Mouse (Mus musculus) kidney, adult 2 months (tissue): ENCODE data around the gene Ehd1. TPM values are rescaled to one million over a fixed set of nuclear protein-coding genes. Genes with fewer than 3 reads are reported as not detected.
A peak's percentile ranks its signal among the peaks of the same experiment; 100 is the strongest.

Source experiments
- DNase-seq: peaks from one replicate; pipeline ENCODE4 v3.0.0; 2021
- H3K27ac ChIP-seq: fragments of 200-500 bp; 2 replicates; pipeline ENCODE4 v1.5.1; 2012; ENCODE audit warnings: low read depth, low read length, control low read depth, inconsistent platforms; ENCODE audit not compliant: insufficient read depth
- H3K27me3 ChIP-seq: fragments of 200-500 bp; replicated peaks from 2 replicates; pipeline ENCODE4 v1.6.1; 2012; ENCODE audit warnings: mild to moderate bottlenecking, moderate library complexity, low read length, inconsistent platforms; ENCODE audit not compliant: control insufficient read depth, insufficient read depth
- H3K36me3 ChIP-seq: fragments of 200-500 bp; 2 replicates; pipeline ENCODE4 v1.6.1; 2012; ENCODE audit warnings: mild to moderate bottlenecking, moderate library complexity, low read length, inconsistent platforms; ENCODE audit not compliant: control insufficient read depth, insufficient read depth
- H3K4me1 ChIP-seq: fragments of 200-500 bp; 2 replicates; pipeline ENCODE4 v1.6.1; 2011; ENCODE audit warnings: low read length; ENCODE audit not compliant: control insufficient read depth, insufficient read depth
- H3K4me3 ChIP-seq: fragments of 200-500 bp; 2 replicates; pipeline ENCODE4 v1.5.1; 2011; ENCODE audit warnings: mild to moderate bottlenecking, low read depth, low read length, control low read depth; ENCODE audit not compliant: insufficient read depth
- CTCF ChIP-seq: fragments of 200-500 bp; conservative IDR thresholded peaks from 2 replicates; pipeline ENCODE4 v1.5.1; 2011; ENCODE audit warnings: low read depth, mild to moderate bottlenecking, control low read depth, low read length, moderate library complexity, mixed read lengths; ENCODE audit not compliant: insufficient read depth, insufficient read length
- POLR2A ChIP-seq: fragments of 200-500 bp; IDR thresholded peaks from one replicate; pipeline ENCODE4 v1.6.1; 2011; ENCODE audit warnings: low read depth, low read length, control low read depth
- WGBS: fragments of 180-500 bp; shearing (Covaris S2); methylation state at CpG from one replicate; pipeline ENCODE4 v1.1.7; 2018; 5-methylcytosine and 5-hydroxymethylcytosine counted together
- polyA plus RNA-seq: library from polyadenylated mRNA; depleted of rRNA; stranded (reverse); fragments of >200 nt; gene quantifications from 2 replicates; pipeline ENCODE4 v1.2.3, GENCODE M21; 2012

The Ehd1 gene
- polyA plus RNA-seq, 1 experiment = 224 TPM

DNA sequence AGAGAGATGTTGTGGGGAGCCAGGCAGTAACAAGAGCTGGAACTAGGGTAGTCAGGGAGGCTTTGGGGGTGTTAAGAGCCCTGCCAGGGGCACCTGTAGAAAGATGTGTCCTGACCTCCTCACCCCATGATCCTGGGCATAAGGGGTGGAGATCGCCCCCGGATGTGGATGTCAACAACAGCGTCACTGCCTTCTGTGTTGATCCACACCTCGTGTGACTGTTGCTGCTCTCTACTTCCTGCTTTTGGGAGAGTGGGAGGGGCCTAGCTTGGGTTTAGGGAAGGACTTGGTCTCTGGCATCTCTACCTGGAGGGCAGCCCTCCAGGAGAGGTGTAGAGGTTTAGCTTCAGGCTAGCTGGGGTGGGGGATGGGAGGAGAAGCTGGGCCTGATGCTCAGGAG lies 34.2 kb upstream of the Ehd1 start:
- 0% methylated on average over 4 of the region's 4 CpGs for WGBS
- H3K4me3 ChIP-seq = peak overlapping the region; percentile 81
- H3K27ac ChIP-seq = peak overlapping the region; percentile 79; the same call in 1 of the 2 replicates
- H3K4me1 ChIP-seq = peaks cover 3% of the 10 kb centered on the region; the same call in 1 of the 2 replicates
- DNase-seq = peak; percentile 73
- H3K36me3 ChIP-seq = peaks cover 2% of the 10 kb centered on the region; the same call in 1 of the 2 replicates
- TF ChIP-seq POLR2A = no peak
- no peak for TF ChIP-seq CTCF
- no peaks in the 10 kb centered on the region for H3K27me3 ChIP-seq

DNA sequence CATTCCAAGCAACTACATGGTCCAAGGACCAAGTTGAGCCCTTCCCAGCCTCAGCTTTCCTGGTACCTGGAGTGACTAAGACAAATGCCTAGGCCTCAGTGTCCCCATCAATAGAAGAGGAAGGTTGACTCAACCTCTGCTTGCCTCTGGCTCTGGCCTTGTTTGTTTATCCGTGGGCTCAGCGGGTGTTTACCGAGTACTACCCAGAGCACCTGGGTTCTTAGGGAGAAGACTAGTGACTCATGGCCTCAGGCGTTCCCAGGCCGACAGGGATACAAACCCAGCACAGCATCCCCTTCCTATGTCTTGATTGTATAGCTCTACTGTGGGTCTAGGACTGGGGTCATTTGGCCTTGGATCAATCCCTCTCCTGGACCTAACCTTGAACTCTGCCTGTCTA lies 33.3 kb upstream of the Ehd1 start:
- Histone ChIP-seq H3K4me3 (no peak overlapping the region), H3K4me1 (peaks cover 3% of the 10 kb centered on the region; the same call in 1 of the 2 replicates), H3K27ac (no peak overlapping the region), H3K27me3 (no peaks in the 10 kb centered on the region), H3K36me3 (peaks cover 2% of the 10 kb centered on the region; the same call in 1 of the 2 replicates)
- WGBS = 90% methylated on average over 5 of the region's 5 CpGs
- no peak for TF ChIP-seq POLR2A
- TF ChIP-seq CTCF = no peak
- no peak for DNase-seq

DNA sequence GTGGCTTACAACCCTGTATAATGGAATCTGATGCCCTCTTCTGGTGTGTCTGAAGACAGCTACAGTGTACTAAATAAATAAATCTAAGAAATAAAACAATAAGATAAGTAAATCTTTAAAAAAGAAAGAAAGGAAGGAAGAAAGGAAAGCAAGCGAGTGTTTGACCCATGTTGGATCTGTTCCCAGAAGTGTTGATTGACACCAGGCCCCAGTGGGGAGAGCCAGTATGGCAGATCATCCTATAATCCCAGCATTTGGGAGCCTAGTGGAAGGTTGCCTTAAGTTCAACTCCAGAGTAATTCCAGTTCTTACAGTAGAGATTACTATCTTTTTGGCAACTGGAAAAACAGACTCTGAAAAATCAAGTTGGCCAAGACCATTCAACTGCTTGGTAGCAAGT lies 30.7 kb upstream of the Ehd1 start:
- Histone ChIP-seq H3K4me3 (no peak overlapping the region), H3K27me3 (no peaks in the 10 kb centered on the region), H3K4me1 (peaks cover 3% of the 10 kb centered on the region; the same call in 1 of the 2 replicates), H3K27ac (no peak overlapping the region), H3K36me3 (peaks cover 2% of the 10 kb centered on the region; the same call in 1 of the 2 replicates)
- TF ChIP-seq POLR2A (no peak), CTCF (no peak)
- DNase-seq = no peak
- 33% methylated on average over 1 of the region's 1 CpGs for WGBS

DNA sequence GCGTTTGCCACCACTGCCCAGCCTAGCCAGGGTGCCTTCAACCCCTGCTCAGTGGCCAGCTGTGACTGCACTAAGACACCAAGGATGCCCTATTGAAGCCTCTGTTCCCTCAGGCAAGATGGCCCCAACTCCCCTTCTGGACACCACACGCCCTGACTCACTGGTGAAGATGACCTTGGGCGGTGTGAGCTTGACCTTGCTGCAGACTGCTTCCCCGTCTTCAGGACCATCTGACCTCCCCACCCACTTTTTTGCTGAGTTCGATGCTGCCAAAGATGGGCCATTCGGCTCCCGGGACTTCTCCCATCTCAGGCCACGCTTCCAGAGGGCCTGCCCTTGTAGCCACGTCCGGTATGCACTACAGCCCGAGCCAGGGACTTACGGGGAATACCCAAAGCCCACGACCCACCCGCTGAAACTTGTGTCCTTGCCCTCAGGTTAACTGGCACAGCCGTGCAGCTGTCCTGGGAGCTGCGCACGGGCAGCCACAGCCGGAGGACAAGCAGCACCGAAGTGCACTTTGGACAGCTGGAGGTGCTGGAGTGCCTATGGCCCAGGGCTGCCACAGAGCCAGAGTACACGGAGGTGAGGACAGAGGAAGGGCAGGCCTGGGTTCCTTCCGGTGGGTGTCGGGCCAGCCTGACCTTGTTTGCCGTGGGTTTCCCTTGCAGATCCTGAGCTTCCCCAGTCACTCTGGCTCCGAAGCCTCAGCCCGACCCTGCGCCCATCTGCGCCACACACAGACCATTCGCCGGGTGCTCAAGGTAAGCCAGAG lies 28.8 kb upstream of the Ehd1 start:
- Histone ChIP-seq H3K36me3 (peaks cover 5% of the 10 kb centered on the region; the same call in 1 of the 2 replicates), H3K27ac (no peak overlapping the region), H3K27me3 (no peaks in the 10 kb centered on the region), H3K4me1 (no peaks in the 10 kb centered on the region), H3K4me3 (no peak overlapping the region)
- 92% methylated on average over 29 of the region's 29 CpGs for WGBS
- DNase-seq = no peak
- TF ChIP-seq CTCF (no peak), POLR2A (no peak)

DNA sequence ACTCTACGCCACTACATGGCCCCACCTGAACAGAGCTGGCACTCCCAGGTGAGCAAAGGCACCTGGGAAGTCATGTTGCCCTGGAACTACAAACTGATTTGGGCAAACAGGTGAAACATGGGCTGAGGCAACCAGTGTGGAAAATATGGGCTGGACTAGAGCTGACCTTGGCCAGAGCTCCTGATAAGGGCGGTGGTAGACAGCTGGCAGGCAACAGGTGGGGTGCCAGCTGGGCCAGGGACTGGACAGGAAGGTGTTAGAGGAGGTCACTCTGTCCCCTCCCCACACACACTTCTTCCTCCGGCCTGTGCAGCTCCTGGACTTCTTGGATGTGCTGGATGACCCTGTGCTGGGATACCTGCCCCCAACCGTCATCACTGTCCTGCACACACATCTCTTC lies 23.5 kb upstream of the Ehd1 start:
- peaks cover 5% of the 10 kb centered on the region; the same call in 1 of the 2 replicates for H3K36me3 ChIP-seq

DNA sequence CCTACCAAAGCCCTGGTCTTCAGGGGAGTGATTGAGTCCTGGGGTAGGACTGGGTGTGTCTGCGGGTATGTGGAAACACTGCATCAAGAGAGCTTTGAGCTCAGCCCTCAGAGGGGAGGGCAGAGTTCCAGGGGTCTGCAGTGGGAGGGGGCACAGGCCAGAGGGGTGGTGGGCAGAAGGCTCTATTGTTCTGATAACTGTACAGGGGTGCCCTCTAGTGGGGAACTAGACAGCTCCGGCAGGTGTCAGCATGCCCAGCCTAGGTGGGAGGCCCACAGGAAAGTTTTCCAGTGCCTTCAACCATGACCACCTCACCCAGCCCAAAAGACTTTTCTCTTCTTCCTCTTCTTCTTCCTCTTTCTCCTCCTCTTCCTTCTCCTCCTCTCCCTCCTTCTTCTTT lies 16.1 kb upstream of the Ehd1 start:
- DNase-seq = peak; percentile 47
- TF ChIP-seq POLR2A (no peak), CTCF (peak; percentile 52)
- WGBS = 63% methylated on average over 2 of the region's 2 CpGs
- Histone ChIP-seq H3K27me3 (no peaks in the 10 kb centered on the region), H3K4me1 (peaks cover 7% of the 10 kb centered on the region; the same call in 1 of the 2 replicates), H3K36me3 (peaks cover 2% of the 10 kb centered on the region; the same call in 1 of the 2 replicates), H3K27ac (no peak overlapping the region), H3K4me3 (no peak overlapping the region)

More for the DNA sequence above, 23.5 kb upstream of the Ehd1 start:
- 89% methylated on average over 4 of the region's 4 CpGs for WGBS
- Histone ChIP-seq H3K4me1 (no peaks in the 10 kb centered on the region), H3K27ac (no peak overlapping the region), H3K4me3 (no peak overlapping the region), H3K27me3 (no peaks in the 10 kb centered on the region)
- no peak for DNase-seq
- TF ChIP-seq CTCF = no peak
- TF ChIP-seq POLR2A = no peak

DNA sequence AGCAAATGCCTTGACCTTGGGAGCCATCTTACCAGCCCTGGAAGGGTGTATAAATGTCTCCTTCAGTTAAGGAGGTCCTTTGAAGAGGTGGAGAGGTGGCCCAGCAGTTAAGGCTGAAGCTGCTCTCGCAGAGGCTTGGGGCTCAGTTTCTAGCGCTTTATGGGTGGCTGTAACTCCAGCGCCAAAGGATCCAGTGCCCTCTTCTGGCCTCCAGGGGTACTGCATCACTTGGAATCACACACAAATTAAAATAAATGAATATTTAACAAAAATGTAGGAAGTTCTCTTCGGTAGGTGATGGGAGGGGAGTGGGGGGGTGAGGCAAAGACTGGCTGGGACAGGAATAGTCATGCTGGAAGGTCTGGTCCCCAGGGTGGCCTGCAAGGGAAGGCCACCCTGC lies 15.6 kb upstream of the Ehd1 start:
- Histone ChIP-seq H3K4me1 (peaks cover 8% of the 10 kb centered on the region; the same call in 1 of the 2 replicates), H3K27ac (no peak overlapping the region), H3K27me3 (no peaks in the 10 kb centered on the region), H3K4me3 (no peak overlapping the region), H3K36me3 (peaks cover 2% of the 10 kb centered on the region; the same call in 1 of the 2 replicates)
- DNase-seq = no peak
- TF ChIP-seq POLR2A (no peak), CTCF (peak; percentile 43)
- 78% methylated on average over 4 of the region's 4 CpGs for WGBS
